Mouse (Mus musculus) heart, adult 8-10 months (tissue): ENCODE measurements around the gene Hscb. TPM values are rescaled to one million over a fixed set of nuclear protein-coding genes. Genes with fewer than 3 reads are reported as not detected.
A peak's percentile ranks its signal among the peaks of the same experiment; 100 is the strongest.

ENCODE experiments used
- DNase-seq: peaks from one replicate; pipeline ENCODE4 v3.0.0; 2022; ENCODE audit warnings: low spot score
- total RNA-seq, 4 experiments: library from RNA; stranded (reverse); gene quantifications; 2 replicates each; pipeline ENCODE4 v1.2.4; 2022

Gene Hscb
- total RNA-seq, 4 experiments from 2014 or later: 17.6 to 21.4 (median 20.4) TPM

- DNase-seq: no peak
Observed at GRCm38 (mm10) chr5:110781529-110782238, 57.9 kb downstream of the Hscb start.

GRCm38 (mm10) chr5:110780761-110781528 is 58.6 kb downstream of the Hscb start:
- peak; percentile 19 for DNase-seq

GRCm38 (mm10) chr5:110779998-110780760 is 59.4 kb downstream of the Hscb start, which contains the start of gene Pus1:
TSS of gene Pus1 (minus strand) at chr5:110780659.
- DNase-seq: peak; percentile 98

- no peak for DNase-seq
Observed at GRCm38 (mm10) chr5:110779276-110779997, 60.1 kb downstream of the Hscb start.

Other genes with a start within 250 kb of the Hscb start
- 10 to 100 TPM; 12.7 to 13.9 (median 13.6) TPM for gene Noc4l, start 186.4 kb downstream of the Hscb start, total RNA-seq
- 10 to 100 TPM in 3 of 4 experiments, 1 to 10 TPM in 1; 9.1 to 11.4 (median 10.9) TPM for gene Ddx51, start 186.3 kb downstream of the Hscb start, total RNA-seq
- gene Ep400, start 69.1 kb downstream of the Hscb start, total RNA-seq: 10 to 100 TPM; 33.2 to 37.3 (median 34.8) TPM
- gene Pus1, start 59.1 kb downstream of the Hscb start, total RNA-seq: 10 to 100 TPM; 16.0 to 24.6 (median 21.3) TPM
- gene Ulk1, start 29.7 kb downstream of the Hscb start, total RNA-seq: 10 to 100 TPM; 63.1 to 99.8 (median 73.6) TPM
- gene Chek2, start 202 bp upstream of the Hscb start, total RNA-seq: 1 to 10 TPM; 2.0 to 3.2 (median 2.4) TPM
- gene Ttc28, start 40.0 kb upstream of the Hscb start, total RNA-seq: 10 to 100 TPM; 11.0 to 17.2 (median 12.3) TPM